Mouse (Mus musculus) kidney, postnatal 4 days (tissue): ENCODE results near the gene Irak1.
A peak's percentile ranks its signal among the peaks of the same experiment; 100 is the strongest.

Source experiments
- DNase-seq, 2 experiments: peaks; one replicate each; pipeline ENCODE4 v3.0.0; 2021; ENCODE audit warnings: mixed read lengths in 2 of 2

Gene Irak1

GRCm38 (mm10) chrX:73965307-73965706 lies 58.4 kb downstream of the Irak1 start:
- DNase-seq, result peak; percentile 56 to 68

GRCm38 (mm10) chrX:73964363-73964762 lies 59.4 kb downstream of the Irak1 start:
- no peak for DNase-seq
